Mouse (Mus musculus) spleen, adult 2 months (tissue): ENCODE results near the gene Retsat. TPM values are rescaled to one million over a fixed set of nuclear protein-coding genes. Genes with fewer than 3 reads are reported as not detected.
A peak's percentile ranks its signal among the peaks of the same experiment; 100 is the strongest.

Experiments
- DNase-seq, 2 experiments: peaks; one replicate each; pipeline versions ENCODE4 v3.0.0 to v3.0.0-alpha.2; 2012 to 2021; ENCODE audit warnings: low spot score in 2 of 2, low read depth in 1 of 2
- H3K27ac ChIP-seq: fragments of 200-500 bp; 2 replicates; pipeline ENCODE4 v1.5.1; 2012; ENCODE audit warnings: low read length, inconsistent platforms; ENCODE audit not compliant: insufficient read depth
- H3K27me3 ChIP-seq: fragments of 200-500 bp; 2 replicates; pipeline ENCODE4 v1.6.1; 2012; ENCODE audit warnings: mild to moderate bottlenecking, moderate library complexity, low read length, inconsistent platforms; ENCODE audit not compliant: control insufficient read depth, insufficient read depth
- H3K36me3 ChIP-seq: fragments of 200-500 bp; 2 replicates; pipeline ENCODE4 v1.6.1; 2012; ENCODE audit warnings: mild to moderate bottlenecking, low read length, inconsistent platforms; ENCODE audit not compliant: control insufficient read depth, insufficient read depth
- H3K4me1 ChIP-seq: fragments of 200-500 bp; 2 replicates; pipeline ENCODE4 v1.6.1; 2011; ENCODE audit warnings: inconsistent platforms; ENCODE audit not compliant: control insufficient read depth, insufficient read depth, insufficient read length
- H3K4me3 ChIP-seq: fragments of 200-500 bp; 2 replicates; pipeline ENCODE4 v1.5.1; 2011; ENCODE audit warnings: mild to moderate bottlenecking, inconsistent platforms; ENCODE audit not compliant: insufficient read depth, insufficient read length; ENCODE audit errors: extremely low read depth
- CTCF ChIP-seq: fragments of 200-500 bp; IDR thresholded peaks from 2 replicates; pipeline ENCODE4 v1.5.1; 2011; ENCODE audit warnings: mild to moderate bottlenecking, inconsistent platforms; ENCODE audit not compliant: insufficient read depth, insufficient read length, insufficient replicate concordance; ENCODE audit errors: extremely low read depth
- POLR2A ChIP-seq: fragments of 200-500 bp; IDR thresholded peaks from 2 replicates; pipeline ENCODE4 v1.6.1; 2011; ENCODE audit warnings: low read depth, low read length, inconsistent platforms
- WGBS: fragments of 180-500 bp; shearing (Covaris S2); methylation state at CpG from one replicate; pipeline ENCODE4 v1.1.7; 2018; 5-methylcytosine and 5-hydroxymethylcytosine counted together
- polyA plus RNA-seq: library from polyadenylated mRNA; depleted of rRNA; stranded (reverse); fragments of >200 nt; gene quantifications from 2 replicates; pipeline ENCODE4 v1.2.3, GENCODE M21; 2012

The Retsat gene
- polyA plus RNA-seq, 1 experiment: 5.5 TPM

DNA sequence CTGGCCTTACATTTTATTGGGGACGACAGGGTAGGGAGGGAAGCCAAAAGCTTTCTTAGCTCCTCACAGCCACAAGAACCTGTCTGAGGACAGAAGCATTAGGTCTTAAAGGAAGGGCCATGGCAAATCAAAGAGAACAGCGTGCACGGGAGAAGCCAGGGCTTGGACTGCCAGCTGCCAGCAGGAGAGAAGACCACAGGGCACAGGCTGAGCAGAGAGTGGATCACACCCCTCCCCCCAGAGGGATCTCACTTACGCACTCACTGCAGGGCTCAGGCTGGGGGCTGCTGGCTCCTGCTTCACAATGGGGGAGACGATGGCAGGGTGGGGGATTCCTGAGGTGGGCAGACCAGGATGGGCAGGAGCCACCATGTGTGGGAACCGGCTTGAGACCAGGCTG lies 33.4 kb downstream of the Retsat start:
- DNase-seq: no peak
- Histone ChIP-seq H3K4me3 (no peak overlapping the region), H3K4me1 (no peaks in the 10 kb centered on the region), H3K27ac (no peak overlapping the region), H3K27me3 (no peaks in the 10 kb centered on the region), H3K36me3 (no peaks in the 10 kb centered on the region)
- TF ChIP-seq POLR2A: no peak
- 90% methylated on average over 6 of the region's 6 CpGs for WGBS

DNA sequence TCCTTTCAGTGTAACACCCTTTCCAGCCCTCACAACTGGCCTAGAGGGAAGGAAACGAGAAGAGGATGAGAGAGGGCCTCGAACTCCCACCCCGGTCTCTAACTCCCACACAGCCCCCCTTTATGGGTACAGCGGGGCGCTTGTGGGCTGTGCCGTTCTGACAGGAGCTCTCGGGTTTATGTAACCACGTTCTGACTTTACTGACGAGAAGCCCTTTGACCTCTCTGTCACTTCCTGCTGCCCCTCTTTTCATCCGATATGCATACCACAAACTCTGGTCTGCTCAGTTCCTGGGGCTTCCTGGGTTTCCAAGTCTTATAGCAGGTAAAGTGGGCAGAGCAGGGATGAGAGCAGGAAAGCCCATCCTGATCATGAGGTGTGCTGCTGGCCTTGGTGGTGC lies 36.0 kb downstream of the Retsat start:
- no peak for DNase-seq
- no peak for TF ChIP-seq POLR2A
- no peak for TF ChIP-seq CTCF
- Histone ChIP-seq H3K36me3 (no peaks in the 10 kb centered on the region), H3K4me3 (no peak overlapping the region), H3K27ac (no peak overlapping the region), H3K4me1 (no peaks in the 10 kb centered on the region), H3K27me3 (no peaks in the 10 kb centered on the region)
- 37% methylated on average over 10 of the region's 10 CpGs for WGBS

DNA sequence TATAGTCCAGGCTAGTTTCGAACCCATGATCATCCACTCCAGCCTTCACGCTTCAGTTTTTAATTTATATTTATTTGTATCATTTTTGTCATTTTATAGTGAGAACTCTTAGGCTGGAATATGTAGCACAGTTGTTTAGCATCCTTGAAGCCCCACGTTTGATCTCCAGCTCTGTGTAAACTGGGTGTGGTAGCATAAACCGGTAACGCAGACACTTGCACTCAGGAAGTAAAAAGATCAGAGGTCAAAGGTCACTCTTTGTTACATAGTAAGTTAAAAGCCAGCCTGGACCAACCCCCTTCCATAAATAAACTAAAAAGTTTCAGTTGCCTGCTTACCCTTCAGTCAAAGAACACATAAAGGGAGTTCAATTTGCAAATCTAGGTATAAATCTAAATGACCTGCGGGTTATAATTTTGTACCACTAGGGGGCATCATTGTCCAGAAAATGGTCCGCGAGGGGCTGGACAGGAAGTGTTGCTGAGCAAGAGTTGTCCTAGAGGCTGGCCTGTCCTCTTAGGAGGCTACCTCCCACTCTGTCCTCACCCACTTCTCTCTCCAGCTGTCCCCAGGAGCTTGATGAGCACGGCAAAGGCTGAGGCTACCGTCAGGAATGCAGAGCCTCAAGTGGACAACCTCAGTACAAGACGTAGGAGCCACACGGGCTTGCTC lies 37.6 kb downstream of the Retsat start:
- 51% methylated on average over 12 of the region's 12 CpGs for WGBS
- Histone ChIP-seq H3K36me3 (no peaks in the 10 kb centered on the region), H3K27ac (no peak overlapping the region), H3K4me1 (no peaks in the 10 kb centered on the region), H3K27me3 (no peaks in the 10 kb centered on the region), H3K4me3 (no peak overlapping the region)
- DNase-seq: peak in 1 of 2 experiments; percentile 10
- TF ChIP-seq CTCF: peak; percentile 38; the same call in 1 of the 2 replicates
- TF ChIP-seq POLR2A: no peak

DNA sequence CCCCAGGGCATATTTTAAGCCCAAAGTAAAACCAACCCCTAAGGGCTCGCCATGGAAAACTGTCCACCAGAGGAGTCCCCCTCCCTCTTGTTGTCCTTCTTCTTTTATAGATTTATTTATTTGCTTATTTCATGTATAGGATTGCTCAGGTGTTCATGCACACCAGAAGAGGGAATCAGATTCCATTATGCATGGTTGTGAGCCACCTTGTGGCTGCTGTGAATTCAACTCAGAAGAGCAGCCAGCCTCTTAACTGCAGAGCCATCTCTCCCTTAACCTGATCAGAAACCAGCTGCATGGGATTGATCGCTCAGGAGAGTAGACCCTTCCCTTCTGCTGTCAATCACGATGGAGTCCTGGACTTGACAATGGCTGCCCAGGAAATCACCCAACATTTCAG lies 38.7 kb downstream of the Retsat start:
- DNase-seq: no peak
- Histone ChIP-seq H3K4me1 (no peaks in the 10 kb centered on the region), H3K36me3 (no peaks in the 10 kb centered on the region), H3K27me3 (no peaks in the 10 kb centered on the region), H3K4me3 (no peak overlapping the region), H3K27ac (no peak overlapping the region)
- 81% methylated on average over 3 of the region's 3 CpGs for WGBS
- no peak for TF ChIP-seq POLR2A
- no peak for TF ChIP-seq CTCF

DNA sequence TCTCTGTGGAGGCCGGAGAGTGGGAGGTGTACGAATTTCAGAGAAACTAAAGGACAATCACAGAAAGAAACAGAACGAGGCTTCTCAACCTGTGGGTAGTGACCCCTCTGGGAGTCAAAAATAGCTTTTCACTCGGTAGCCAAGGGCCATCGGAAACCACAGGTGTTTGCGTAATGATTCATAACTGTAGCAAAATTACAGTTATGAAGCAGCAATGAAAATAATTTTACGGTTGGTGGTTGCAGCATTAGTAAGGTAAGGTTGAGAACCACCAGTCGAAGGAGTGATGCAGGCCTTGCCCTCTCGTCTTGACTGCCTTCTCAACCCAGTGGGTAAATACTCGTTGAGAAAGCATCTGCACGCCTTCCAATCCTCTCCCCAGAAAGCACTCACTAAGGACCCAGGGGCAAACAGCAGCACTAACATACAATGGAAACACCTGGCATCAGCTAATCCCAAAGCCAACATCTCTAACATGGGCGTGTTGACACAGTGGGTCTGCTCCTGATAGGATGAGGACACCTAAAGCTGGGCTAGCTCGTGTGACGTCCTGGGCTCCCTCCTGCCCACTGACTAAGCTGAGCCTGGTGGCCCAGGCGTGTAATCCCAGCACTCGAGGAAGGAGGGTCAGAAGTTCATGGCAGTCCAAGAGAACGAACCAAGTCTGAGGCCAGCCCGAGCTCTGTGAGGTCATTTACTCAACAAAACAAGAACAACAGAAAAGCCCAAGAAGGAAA lies 43.1 kb downstream of the Retsat start:
- H3K4me1 ChIP-seq: no peaks in the 10 kb centered on the region
- no peak for TF ChIP-seq CTCF
- TF ChIP-seq POLR2A: no peak
- WGBS: 74% methylated on average over 18 of the region's 18 CpGs
- H3K4me3 ChIP-seq: no peak overlapping the region
- no peaks in the 10 kb centered on the region for H3K36me3 ChIP-seq
- no peaks in the 10 kb centered on the region for H3K27me3 ChIP-seq
- H3K27ac ChIP-seq: no peak overlapping the region
- no peak for DNase-seq

DNA sequence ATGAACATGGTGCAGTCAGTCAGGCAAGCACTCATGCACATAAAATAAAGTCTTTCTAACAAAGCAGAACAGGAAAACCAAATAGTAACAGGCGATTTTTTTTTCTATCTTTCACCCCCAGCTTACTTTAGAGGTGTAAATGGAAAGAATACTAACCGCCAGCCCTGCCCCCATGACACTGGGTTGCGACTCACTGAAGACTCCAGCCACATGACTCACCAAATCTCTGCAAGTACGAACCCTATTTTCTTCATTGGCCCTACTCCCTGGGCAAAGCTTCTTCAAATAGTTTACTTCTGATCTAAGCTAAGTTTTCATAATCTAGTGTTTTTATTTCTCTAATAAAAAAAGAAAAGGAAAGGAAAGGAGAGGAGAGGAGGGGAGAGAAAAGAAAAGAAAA lies 46.3 kb downstream of the Retsat start:
- no peak for DNase-seq
- Histone ChIP-seq H3K27ac (no peak overlapping the region), H3K36me3 (no peaks in the 10 kb centered on the region), H3K4me1 (no peaks in the 10 kb centered on the region), H3K4me3 (no peak overlapping the region), H3K27me3 (no peaks in the 10 kb centered on the region)
- 31% methylated on average over 4 of the region's 4 CpGs for WGBS
- TF ChIP-seq POLR2A (no peak), CTCF (no peak)

DNA sequence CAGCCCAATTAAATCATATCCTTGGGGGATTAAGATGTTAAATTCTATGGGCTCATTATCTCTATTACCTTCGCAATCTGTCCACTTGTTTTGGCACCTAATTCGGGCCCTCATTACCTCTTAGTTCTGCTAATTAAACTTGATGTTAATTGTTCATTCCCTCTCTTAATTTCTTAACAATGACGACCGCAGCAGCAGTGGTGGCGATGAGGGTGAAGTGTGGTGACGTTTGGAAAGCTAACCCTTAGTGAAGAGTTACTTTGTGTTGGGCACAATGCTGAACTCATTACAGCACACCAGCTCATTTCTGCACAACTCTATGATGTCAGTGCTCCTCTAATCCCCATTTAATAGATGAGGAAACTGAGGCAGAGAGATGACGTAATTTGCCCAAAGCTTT lies 47.1 kb downstream of the Retsat start:
- Histone ChIP-seq H3K4me1 (no peaks in the 10 kb centered on the region), H3K27me3 (no peaks in the 10 kb centered on the region), H3K36me3 (no peaks in the 10 kb centered on the region), H3K27ac (no peak overlapping the region), H3K4me3 (no peak overlapping the region)
- 91% methylated on average over 7 of the region's 7 CpGs for WGBS
- TF ChIP-seq POLR2A: no peak
- no peak for TF ChIP-seq CTCF
- DNase-seq: no peak
